Mouse (Mus musculus): ENCODE results near the gene Edem3.
"Not testable (repeated sequence)": the region's sequence is repeated elsewhere in the genome, so short reads cannot be mapped to it uniquely, and the experiment has no call there.

The Edem3 gene

DNA sequence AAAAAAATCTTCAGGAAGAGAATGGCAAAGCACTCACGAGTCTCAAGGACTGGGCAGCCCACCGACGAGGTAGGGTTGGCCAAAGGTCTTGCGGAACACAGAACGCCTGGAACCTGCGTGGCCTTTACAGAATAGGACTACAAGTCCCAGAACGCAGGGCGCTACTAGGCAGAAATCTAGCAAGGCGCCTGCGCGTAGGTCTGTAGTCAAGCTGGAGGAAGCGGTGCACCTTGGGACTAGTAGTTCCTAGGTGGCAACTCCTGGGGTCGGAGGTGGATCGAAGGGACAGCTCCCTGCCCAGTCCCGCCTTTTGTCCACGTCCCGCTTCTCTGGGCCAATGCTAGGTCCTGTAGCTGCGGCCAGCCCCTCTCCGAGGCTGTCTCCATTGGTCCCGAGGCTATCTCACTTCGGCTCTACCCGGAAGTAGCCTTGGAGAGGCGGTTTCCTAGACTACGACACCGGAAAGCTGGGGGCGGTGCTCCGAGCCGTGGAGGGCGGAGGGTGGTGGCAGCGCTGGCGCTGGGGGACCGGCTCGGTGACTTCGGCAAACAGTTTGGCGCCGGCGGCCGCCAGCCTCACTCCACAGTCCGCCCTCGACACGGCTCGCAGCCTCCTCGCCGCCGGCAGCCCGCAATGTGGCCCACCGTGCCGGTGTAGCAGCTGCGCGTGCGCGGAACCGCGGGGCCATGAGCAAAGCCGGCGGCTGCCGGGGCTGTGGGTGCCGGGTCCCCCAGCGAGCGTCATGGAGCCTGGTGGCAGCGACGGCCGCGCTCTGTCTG is at the start of gene Edem3:
Gene Edem3 (plus strand): TSS at position 491 of the 779 bp plus-strand sequence.
- peak; percentile 100 for DNase-seq

DNA sequence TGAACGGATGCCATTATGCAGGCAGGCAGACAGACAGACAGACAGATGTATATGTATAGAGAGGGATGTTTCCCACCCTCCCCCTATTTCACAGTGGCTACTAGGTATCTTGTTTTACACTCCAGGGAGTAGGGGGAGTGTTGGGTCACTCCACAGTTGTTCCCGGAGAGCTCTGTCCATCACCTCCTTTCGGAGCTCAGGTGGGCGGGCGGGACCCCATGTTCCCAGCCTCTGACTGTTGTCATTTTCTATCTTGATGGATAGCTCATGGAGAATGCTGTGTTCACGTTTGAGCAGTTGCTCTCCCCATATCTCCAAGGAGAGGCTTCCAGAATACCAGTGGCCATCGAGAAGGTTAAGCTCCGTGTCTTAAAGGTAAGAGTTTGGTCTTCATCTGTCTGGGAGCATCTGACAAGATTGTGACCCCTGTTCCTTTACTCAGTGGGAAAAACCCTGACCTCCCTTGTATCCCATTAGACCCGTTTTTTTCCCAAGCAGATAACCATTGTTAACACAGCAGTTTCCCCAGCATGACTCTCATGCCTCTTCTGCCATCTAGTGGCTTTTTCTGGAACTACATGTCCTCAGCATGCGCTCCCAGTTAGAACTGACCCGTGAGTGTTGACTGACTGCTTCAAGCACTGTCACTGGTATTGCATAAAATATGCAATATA is 49.3 kb upstream of the Edem3 start:
- DNase-seq, result peak; percentile 47

DNA sequence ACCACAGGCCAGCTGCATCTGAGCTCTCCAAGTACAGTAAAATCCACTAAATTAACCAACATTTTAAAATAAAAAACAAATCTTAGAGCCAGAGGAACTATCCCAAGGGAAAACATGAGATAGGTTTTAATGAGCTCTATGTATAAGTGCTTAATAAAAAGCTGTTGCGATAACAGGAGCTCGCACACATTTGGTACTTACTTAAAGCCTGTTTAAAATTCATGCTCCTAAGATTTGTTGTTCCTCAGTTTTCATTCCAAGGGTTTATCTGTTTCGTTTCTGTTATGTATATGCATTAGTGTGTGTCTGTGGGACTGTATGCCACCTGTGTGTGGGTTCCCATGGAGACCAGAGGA is 48.8 kb upstream of the Edem3 start:
- DNase-seq, result no peak

DNA sequence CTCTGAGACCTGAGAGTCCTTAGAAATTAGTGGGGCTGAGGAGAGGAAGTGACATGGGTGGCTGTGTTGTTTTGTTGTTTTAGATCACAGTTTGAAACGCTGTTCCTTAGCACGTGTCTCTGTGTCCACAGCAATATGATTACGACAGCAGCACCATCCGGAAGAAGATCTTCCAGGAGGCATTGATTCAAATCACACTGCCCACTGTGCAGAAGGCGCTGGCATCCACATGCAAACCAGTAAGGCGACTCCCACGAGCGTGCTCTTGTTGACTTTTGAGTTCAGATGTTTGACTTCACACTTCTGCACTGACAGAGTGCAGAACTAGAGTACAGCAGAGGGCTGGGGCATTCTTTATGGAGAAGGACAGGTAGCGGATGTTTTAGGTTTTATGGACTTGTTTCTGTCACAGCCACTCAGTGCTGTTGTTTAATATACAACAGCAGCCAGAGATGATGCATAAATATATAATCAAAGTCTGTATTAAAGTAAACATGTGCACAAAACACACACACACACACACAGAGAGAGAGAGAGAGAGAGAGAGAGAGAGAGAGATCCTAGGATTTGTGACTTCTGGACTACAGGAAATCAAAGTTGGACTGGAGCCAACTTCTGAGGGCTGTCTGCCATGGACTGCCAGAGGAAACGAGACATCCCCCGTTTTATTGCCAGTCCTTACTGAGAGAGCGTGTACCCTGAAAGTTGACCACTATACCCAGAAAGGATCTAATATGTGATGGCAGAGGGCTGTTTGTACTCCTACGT is 46.0 kb upstream of the Edem3 start:
- no peak for DNase-seq

DNA sequence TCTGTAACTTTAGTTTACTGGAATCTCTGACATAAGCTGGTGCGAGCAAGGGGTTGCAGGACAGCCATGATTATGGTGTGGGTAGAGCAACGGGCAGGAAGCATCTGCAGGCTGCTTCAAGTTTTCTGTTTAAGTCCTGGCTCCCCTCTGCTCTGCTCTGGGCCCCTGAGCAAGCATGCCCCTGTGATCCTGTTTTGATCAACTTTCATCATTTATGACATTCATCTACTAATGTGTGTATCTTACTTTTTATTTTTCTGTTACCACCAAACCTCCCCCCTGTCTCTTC is 45.5 kb upstream of the Edem3 start:
- DNase-seq, result no peak

- no peak for DNase-seq
These were observed 44.6 kb upstream of the Edem3 start for GRCm38 (mm10) chr1:151710424-151711055.

- DNase-seq, result no peak
These were observed 44.1 kb upstream of the Edem3 start for GRCm38 (mm10) chr1:151711062-151711461.

DNA sequence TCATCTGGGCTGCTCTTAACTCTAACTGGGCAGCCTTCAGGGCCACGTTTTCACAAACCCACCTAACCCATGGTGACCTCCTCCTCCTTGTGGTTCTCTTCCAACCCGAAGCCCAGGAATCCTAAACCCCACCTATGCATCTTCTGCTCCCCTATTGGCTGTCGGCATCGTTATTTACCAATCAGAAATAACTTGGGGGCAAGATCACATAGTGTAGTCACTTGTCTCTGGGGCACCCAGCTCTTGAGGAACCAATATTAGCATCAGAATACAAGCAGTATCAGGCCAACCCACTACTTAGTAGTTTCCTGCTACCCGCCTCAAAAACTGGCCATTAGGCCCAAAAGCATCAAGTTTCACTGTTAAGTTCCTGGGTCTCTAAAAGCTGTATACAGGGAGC is 42.5 kb upstream of the Edem3 start:
- DNase-seq, result no peak

DNA sequence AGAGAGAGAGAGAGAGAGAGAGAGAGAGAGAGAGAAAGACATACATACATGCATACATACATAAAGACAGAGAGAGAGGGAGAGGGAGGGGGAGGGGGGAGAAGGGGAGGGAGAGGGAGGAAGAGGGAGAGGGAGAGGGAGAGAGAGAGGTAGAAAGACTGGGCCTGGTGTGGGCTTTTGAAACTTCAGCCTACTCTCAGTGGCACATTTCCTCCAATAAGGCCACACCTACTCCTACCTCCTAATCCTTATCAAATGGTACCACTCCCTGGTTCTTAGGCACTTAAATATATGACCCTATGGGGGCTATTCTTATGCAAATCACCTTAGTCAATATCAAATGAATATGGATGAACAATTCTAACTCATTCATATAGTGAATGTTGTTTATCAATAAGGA is 41.5 kb upstream of the Edem3 start:
- DNase-seq, result no peak

- no peak for DNase-seq
These were observed 39.0 kb upstream of the Edem3 start for GRCm38 (mm10) chr1:151716024-151716710.

DNA sequence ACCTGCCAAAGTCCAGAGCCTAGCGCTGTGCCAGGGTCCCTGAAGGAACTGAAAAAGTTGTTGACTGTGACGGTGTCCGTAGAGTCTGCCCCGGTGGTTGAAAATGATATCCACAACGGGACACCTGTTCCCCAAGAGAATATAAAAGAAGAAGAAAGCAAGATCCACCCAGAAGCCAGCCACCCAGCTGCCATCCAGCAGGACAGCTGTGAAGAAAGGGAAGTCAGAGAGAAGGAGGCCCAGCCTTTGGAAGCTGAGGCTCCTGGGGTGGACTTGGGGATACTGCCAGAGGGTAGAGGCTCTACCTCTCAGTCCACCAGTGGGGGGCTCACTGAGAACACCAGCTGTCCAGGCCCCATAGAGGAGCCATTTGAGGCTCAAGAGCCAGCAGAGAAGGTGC is 37.5 kb upstream of the Edem3 start:
- DNase-seq, result no peak

GRCm38 (mm10) chr1:151718575-151718974 is 36.6 kb upstream of the Edem3 start:
- DNase-seq, result no peak

- no peak for DNase-seq
These were observed 35.3 kb upstream of the Edem3 start for GRCm38 (mm10) chr1:151719911-151720310.

DNA sequence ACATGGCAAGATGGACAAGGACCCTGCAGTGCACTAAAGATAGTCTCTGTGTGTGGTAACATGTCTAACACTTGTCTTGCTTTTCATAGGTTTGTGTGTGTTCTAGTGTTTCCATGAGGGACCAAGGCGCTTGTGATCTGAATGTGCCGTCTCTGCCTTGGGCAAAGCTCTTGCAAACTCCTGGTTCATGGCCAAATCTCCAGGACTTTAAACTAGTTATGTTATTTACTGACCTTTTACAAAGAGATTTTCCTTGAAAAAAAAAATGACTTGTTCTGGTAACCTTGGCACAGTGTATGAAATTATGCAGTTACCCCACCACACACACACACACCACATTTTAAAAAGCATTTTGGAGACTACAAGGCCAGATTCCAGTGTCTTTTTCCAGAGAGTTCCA is 34.6 kb upstream of the Edem3 start:
- DNase-seq, result no peak

DNA sequence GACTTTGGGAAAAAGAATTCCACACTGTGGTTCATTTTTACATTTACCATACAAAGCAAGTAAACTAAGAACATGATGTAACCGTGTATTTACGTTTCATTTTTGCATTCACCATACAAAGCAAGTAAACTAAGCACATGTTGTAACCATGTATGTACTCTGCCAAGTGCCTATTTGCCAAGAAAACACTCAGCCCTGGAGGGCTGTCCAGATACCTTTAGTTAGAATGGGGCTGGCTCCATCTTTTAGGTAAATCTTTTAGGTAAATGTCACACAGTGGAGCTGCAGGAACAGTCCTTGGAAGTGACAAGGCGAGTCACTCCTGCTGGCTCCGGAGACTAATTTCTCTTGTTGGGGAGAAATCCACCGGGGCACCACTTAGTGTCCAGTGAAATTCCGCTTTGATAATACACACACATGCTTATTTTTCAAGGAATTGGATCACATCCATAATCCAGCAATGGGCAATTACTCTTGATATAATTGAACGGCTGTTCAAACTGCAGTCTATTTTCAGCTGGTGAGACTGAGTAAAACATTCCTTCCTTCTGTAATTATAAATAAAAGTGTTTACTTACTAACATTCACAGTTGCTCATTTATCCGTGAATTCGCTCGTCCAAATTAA is 33.7 kb upstream of the Edem3 start:
- no peak for DNase-seq

GRCm38 (mm10) chr1:151723771-151724170 is 31.4 kb upstream of the Edem3 start:
- DNase-seq, result no peak

DNA sequence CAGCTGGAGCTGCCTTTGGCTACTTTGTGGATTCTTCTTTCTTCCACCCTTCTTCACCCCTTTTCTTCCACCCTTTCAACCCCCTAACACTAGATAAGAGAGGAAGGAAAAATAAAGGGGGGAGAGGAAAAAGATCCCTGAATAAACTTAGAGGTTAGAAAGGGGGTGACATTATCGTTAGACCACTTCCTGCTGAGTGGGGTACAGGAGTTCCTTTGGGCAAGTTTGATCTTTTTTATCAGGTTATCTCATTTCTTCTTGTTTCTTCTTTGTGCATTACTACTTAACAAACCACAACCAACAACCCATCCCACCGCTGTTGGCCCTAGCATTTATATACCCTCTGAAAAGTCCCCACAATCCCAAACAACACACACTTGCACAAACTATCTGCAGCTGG is 29.6 kb upstream of the Edem3 start:
- DNase-seq, result no peak

DNA sequence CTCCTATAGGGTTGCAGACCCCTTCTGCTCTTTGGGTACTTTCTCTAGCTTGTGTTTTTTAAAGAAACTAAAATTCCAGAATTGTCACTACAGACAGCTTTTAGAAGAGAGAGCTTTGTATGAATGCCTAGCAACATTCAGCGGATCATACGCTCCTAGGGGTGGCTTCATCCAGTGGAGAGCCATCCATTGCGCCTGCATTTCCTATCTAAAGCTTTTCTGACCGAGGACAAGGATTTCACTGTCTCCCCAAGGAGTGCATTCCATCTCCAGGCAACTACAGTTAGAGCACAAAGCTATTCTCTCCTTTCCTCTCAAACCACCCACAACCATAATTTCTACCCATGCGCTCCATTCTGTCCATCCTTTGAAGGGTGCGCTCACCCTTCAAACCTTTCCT is 28.8 kb upstream of the Edem3 start:
- no peak for DNase-seq

DNA sequence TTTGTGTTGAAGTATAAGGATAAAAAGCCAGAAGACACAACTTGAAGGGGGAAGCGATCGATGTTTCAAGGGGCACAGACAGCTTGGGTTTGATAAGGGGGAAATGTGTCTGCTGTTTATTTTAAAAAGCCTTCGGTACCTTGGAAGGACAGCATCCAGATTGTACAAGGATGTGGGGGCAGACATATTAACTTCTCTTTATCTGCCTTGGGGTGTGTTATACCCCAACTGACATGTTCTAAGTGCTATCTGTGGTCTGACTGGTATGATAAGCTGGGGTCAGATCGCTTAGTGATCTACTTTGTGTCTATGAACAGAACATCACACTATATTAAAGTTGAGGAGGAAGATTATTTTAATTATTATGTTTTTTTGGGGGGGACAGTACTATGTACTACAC is 27.0 kb upstream of the Edem3 start:
- no peak for DNase-seq

GRCm38 (mm10) chr1:151737146-151737545 is 18.0 kb upstream of the Edem3 start:
- DNase-seq, result no peak

DNA sequence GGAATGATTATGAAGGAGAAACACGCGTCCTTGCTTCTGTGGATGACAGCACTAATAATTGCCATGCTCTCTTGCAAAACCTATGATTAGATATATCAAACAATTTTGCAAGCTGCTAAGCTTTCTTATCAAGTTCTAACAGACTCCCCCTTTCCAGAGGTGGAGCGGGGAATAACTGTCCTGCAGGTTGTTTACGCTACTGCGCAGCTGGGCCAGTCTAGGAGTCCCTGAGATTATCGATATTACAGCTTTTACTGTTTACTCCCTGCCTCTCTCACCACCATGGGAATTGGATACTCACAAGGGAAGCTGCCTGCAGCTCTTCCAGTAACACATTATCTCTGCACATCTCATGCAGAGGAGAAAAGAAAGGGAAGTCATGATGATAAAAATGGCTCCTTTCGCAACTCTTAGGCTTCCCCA is 14.0 kb upstream of the Edem3 start:
- no peak for DNase-seq

DNA sequence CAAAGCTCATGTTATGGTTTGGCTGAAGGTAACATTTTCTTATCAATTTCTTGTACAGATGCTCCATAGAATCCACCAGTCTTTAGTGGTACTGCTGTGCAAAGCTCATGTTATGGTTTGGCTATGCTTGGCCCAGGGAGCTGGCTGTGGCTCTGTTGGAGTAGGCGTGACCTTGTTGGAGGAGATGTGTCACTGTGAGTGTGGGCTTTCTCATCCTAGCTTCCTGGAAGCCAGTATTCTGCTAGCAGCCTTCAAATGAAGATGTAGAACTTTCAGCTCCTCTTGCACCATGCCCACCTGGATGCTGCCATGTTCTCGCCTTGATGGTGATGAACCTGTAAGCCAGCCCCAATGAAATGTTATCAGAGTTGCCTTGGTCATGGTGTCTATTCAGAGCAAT is 5.3 kb upstream of the Edem3 start:
- DNase-seq, result not testable (repeated sequence)

GRCm38 (mm10) chr1:151752946-151753345 is 2.2 kb upstream of the Edem3 start:
- DNase-seq, result no peak
